Mouse (Mus musculus) R1 (cell line): ENCODE measurements around the gene H2afv.
A peak's percentile ranks its signal among the peaks of the same experiment; 100 is the strongest.
"Not testable (repeated sequence)": the region's sequence is repeated elsewhere in the genome, so short reads cannot be mapped to it uniquely, and the experiment has no call there.

Experiments
- DNase-seq: peaks from one replicate; pipeline ENCODE4 v3.0.0-alpha.2; 2018; ENCODE audit warnings: low read depth, low spot score

H2afv gene

DNA sequence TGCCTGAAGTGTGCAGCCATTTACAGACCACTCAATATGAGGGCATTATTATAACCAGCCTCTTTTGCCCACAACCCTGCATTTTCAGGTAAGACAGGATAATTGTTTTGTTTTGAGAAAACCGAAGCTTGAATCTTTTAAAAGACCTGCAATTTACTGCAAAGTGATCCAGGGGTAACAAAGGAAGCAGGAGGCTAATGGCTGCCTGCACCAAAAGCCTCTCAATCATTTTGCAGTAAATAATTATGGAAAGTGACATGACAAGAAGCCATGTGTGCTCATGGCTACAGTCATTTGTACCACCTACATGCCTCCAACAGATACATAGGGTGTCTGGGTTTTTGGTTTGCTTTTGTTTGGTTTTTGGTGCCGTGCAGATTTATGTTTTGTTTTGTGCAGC, 26.8 kb upstream of the H2afv start:
- DNase-seq = no peak

DNA sequence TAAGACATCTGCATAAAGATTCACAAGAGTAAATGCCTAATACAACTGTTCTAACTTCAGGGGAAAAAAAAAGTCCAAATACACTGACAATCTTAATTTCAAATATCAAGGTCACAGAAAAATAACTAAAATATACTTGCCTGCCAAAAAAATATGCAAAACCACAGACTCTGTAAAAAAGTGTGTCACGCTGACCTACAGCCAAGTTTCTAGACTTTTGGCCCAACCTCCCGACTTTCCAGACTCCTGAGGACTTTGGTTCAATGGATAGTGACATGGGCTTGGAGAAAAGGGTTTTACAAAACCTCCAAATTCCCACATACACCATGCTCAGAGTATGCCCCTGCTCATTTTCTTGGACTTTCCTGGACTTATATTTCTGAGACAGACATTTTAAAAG, 24.3 kb upstream of the H2afv start:
- DNase-seq = no peak

GRCm38 (mm10) chr11:6465122-6465521, 20.9 kb upstream of the H2afv start:
- DNase-seq = peak; percentile 78

DNA sequence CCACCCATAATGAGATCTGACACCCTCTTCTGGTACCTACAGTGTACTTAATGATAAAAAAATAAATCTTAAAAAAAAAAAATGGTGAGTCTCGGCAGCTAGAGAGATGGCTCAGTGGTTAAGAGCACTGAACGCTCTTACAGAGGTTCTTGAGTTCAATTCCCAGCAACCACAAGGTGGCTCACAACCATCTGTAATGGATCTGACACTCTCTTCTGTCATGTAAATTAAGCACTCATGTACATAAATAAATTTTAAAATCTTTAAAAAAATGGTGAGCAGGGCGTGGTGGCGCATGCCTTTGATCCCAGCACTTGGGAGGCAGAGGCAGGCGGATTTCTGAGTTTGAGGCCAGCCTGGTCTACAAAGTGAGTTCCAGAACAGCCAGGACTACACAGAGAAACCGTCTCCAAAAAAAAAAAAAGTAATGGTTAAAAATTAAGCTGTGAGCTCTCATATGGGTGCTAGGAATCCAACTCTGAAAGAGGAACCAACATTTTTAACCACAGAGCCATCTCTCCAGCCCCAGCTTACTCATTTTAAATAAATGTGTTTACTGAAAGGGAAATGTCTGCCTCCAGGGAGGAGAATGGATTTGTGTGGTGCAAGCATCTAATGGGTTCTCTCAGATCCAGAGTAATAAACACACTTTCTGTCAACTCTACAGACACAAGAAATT, 19.1 kb upstream of the H2afv start:
- DNase-seq = peak; percentile 48

GRCm38 (mm10) chr11:6456083-6456482, 11.8 kb upstream of the H2afv start:
- peak; percentile 62 for DNase-seq

DNA sequence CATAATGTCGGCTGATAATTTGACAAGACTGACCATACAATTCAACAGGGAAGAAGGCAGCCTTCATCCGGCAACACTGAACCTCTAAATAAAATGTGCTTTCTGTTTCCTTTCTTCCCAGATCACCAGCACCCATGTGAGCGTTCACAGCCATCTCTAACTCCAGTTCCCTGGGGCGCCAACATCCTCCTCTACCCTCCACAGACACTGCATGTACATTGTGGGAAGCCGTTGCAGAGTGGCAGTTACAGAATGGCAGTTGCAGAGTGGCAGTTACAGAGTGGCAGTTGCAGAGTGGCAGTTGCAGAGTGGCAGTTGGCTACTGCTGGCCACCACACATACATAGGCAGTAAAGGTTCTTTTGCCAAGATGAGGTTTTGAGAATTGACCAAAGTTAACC, 3.9 kb upstream of the H2afv start:
- DNase-seq = not testable (repeated sequence)

GRCm38 (mm10) chr11:6447493-6447892, 3.2 kb upstream of the H2afv start:
- DNase-seq = no peak

GRCm38 (mm10) chr11:6445951-6446350, 1.7 kb upstream of the H2afv start:
- no peak for DNase-seq

DNA sequence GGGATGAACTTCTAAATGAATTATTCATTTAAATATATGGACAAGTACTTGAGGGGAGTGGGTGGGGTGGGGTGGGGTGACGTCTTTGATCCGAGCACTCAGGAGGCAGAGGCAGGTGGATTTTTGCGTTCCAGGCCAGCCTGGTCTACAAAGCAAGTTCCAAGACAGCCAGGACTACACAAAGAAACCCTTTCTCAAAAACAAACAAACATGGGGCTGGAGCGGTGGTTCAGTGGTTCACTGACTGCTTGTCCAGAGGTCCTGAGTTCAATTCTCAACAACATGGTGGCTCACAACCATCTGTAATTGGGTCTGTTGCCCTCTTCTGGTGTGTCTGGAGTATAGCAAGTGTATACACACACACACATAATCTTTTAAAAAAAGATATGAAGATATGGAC, 1.2 kb upstream of the H2afv start:
- no peak for DNase-seq

DNA sequence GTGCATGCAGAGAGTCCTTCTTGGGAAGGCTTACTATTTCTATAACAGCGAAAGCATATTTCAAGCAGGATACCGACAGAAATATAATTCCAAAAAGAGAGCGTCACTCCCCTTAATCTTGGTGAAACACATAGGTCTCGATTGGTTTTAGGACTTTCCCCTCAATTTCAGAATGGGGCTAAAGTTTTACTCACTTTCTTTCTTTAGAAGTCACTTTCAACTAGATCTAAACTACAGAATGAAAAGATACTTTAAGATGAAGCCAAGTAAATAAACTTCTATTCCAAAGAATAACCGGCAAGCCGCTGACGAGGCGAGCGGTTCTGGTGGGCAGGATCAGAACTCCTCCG, 541 bp downstream of the H2afv start:
- DNase-seq = no peak

GRCm38 (mm10) chr11:6443102-6443501, 1.1 kb downstream of the H2afv start:
- no peak for DNase-seq

DNA sequence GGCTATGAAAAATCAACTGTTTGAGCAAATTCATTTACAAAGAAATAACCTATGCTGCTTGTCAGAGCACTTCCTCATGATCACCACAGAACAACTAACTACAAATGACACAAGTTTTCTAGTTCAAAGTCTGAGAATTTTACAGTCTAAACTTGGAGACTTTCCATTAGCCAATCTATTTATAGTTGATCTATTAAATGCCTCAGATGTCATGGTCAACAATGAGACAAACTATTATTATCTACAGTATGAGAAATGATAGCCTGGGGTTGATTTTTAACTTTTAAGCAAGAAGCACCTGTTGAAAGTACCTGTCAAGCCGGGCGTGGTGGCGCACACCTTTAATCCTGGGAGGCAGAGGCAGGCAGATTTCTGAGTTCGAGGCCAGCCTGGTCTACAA, 1.7 kb downstream of the H2afv start:
- DNase-seq = no peak

DNA sequence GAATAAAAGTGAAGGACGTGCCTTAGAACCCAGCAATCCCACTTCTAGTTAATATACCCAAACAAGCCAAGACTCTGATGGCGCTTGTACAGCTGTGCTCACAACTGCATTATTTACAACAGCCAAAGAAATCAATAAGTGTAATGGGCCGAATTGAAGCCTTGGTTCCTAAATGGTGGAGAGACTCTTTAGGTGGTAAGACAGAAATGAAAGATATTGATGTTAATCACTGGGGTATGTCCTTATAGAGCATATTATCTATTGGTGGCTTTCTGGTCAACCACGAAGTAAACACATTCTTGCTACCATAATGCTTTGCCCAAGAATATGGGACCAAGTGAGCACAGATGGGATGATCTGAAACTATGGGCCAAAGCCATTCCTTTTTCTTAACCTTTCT, 4.1 kb downstream of the H2afv start:
- DNase-seq = no peak

- no peak for DNase-seq
Observed at GRCm38 (mm10) chr11:6437667-6438066, 6.6 kb downstream of the H2afv start.

GRCm38 (mm10) chr11:6436442-6436841, 7.8 kb downstream of the H2afv start:
- peak; percentile 94 for DNase-seq

- DNase-seq = no peak
Observed at GRCm38 (mm10) chr11:6430186-6430585, 14.1 kb downstream of the H2afv start.

GRCm38 (mm10) chr11:6420722-6421350, 23.4 kb downstream of the H2afv start:
- DNase-seq = peak; percentile 41

DNA sequence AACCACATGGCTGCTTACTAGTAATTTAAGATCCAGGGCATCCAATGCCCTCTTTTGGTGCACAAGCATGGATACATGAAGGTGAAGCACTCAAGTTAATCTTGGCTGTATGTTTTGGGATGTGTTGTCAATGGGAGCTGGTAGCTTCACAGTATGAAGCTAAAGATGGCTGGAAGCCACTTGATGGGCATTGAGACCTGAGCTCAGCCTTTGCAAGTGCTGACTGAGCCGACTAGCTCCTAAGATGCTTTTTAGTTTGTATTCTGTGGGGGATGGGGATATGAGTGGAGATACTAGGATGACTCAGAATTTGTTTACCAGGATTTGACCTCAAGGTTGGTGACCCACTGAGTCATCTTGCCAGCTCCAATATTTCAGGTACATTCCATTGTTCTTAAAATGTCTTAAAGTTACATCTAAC, 23.9 kb downstream of the H2afv start:
- peak; percentile 58 for DNase-seq

DNA sequence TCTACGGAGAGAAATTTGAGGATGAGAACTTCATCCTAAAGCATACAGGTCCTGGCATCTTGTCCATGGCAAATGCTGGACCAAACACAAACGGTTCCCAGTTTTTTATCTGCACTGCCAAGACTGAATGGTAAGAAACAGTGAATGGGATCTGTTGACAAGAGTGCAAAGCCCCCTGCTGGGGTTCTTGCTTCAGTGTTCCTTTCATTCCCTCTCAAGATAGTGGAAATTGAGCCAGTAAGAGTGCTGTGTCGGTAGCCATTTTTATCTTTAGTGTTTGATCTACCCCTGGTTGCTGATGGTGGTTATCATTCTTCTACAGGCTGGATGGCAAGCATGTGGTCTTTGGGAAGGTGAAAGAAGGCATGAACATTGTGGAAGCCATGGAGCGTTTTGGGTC, 25.1 kb downstream of the H2afv start:
- peak; percentile 61 for DNase-seq

DNA sequence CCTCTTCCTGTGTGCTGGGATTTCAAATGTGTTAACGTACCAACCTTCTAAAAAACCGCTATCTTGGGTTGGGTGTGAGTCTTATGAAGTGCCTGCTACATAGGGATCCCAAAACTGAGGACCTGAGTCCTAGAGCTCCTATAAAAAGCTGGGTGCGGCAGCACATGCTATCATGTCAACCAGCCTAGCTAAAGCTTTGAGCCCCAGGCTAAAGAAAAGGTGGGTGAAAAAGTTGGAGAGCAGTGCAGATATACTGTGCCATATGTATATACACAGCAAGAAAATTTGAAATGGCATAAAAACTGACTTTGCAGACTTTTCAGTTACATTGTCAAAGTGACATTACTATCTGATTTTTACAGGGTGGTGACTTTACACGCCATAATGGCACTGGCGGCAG, 25.5 kb downstream of the H2afv start:
- no peak for DNase-seq

- no peak for DNase-seq
Observed at GRCm38 (mm10) chr11:6417490-6417889, 26.8 kb downstream of the H2afv start.

DNA sequence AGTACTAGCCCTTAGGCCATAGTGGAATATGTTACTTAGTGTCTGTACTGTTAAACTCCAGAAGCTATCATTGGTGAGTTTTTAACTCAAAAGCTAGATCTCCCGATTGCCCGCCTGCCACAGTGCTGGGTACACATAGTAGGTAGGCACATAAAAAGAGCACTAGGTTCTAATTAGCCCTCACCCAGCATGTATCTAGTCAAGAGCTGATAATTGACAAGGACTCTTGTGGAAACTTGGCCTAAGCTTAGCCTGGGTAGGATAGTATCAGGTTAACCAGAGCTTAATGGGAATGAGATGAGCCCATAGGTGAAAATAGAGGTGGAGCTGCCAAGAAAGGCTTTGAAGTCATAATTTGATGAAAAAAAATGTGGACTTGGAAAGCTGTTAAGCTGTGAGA, 27.2 kb downstream of the H2afv start:
- no peak for DNase-seq

DNA sequence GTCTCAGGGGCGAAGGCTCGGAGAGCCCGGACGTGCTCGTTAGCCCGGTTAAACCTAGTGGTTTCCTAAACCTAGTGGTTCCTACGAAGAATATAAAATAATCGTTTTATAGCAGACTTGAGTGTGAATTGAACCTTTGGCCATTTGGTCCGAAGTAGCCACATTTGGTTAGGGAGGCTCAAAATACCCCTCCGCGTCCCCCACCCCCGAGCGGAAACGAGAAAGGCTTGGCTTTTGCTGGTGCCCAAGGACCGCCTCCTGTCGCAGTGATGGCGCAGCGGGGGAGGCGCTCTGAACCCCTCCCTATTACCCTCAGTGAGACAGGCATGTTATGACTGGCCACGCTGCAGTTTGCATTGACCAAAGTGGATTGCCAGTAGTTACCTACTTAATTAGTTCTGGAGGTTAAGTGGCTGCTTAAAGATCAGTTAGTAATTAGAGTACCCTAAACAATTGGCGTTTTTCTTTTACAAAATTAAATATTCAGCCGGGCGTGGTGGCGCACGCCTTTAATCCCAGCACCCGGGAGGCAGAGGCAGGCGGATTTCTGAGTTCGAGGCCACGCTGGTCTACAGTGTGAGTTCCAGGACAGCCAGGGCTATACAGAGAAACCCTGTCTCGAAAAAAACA, 27.7 kb downstream of the H2afv start:
- peak; percentile 93 for DNase-seq
